Mouse (Mus musculus): Measurements from ENCODE around the gene Ccp110.

The Ccp110 gene

GRCm38 (mm10) chr7:118728846-118729587 is 16.7 kb downstream of the Ccp110 start:
- DNase-seq, result no peak

- DNase-seq, result no peak
Observed at GRCm38 (mm10) chr7:118731781-118732180, 19.4 kb downstream of the Ccp110 start.

GRCm38 (mm10) chr7:118733225-118733624 is 20.9 kb downstream of the Ccp110 start:
- no peak for DNase-seq

- DNase-seq, result no peak
Observed at GRCm38 (mm10) chr7:118738730-118739129, 26.4 kb downstream of the Ccp110 start.

GRCm38 (mm10) chr7:118739975-118740531 is 27.7 kb downstream of the Ccp110 start, which contains the start of gene Vps35l:
TSS of gene Vps35l (plus strand) at chr7:118740226.
- DNase-seq, result peak; percentile 81

- DNase-seq, result peak; percentile 98
Observed at GRCm38 (mm10) chr7:118740532-118741338, 28.4 kb downstream of the Ccp110 start.

- no peak for DNase-seq
Observed at GRCm38 (mm10) chr7:118742278-118742677, 29.9 kb downstream of the Ccp110 start.

- no peak for DNase-seq
Observed at GRCm38 (mm10) chr7:118744766-118745165, 32.4 kb downstream of the Ccp110 start.

- peak; percentile 21 for DNase-seq
Observed at GRCm38 (mm10) chr7:118747891-118748672, 35.7 kb downstream of the Ccp110 start.

GRCm38 (mm10) chr7:118749706-118750105 is 37.4 kb downstream of the Ccp110 start:
- DNase-seq, result no peak

- DNase-seq, result no peak
Observed at GRCm38 (mm10) chr7:118751625-118752024, 39.3 kb downstream of the Ccp110 start.

GRCm38 (mm10) chr7:118755756-118756155 is 43.4 kb downstream of the Ccp110 start:
- DNase-seq, result no peak

- DNase-seq, result no peak
Observed at GRCm38 (mm10) chr7:118756490-118757265, 44.3 kb downstream of the Ccp110 start.

- no peak for DNase-seq
Observed at GRCm38 (mm10) chr7:118758369-118758768, 46.0 kb downstream of the Ccp110 start.

GRCm38 (mm10) chr7:118759372-118759771 is 47.0 kb downstream of the Ccp110 start:
- DNase-seq, result no peak

GRCm38 (mm10) chr7:118763939-118764338 is 51.6 kb downstream of the Ccp110 start:
- no peak for DNase-seq

- DNase-seq, result no peak
Observed at GRCm38 (mm10) chr7:118764725-118765124, 52.4 kb downstream of the Ccp110 start.

GRCm38 (mm10) chr7:118765604-118766003 is 53.3 kb downstream of the Ccp110 start:
- no peak for DNase-seq

GRCm38 (mm10) chr7:118766119-118766833 is 53.9 kb downstream of the Ccp110 start:
- DNase-seq, result peak; percentile 70

- no peak for DNase-seq
Observed at GRCm38 (mm10) chr7:118766834-118767224, 54.5 kb downstream of the Ccp110 start.

GRCm38 (mm10) chr7:118769208-118769607 is 56.9 kb downstream of the Ccp110 start:
- DNase-seq, result no peak
